Mouse (Mus musculus) left cerebral cortex, postnatal 10 days (tissue): ENCODE measurements around the gene Vwa5b2. TPM values are rescaled to one million over a fixed set of nuclear protein-coding genes. Genes with fewer than 3 reads are reported as not detected.
A peak's percentile ranks its signal among the peaks of the same experiment; 100 is the strongest.

Source experiments
- DNase-seq, 2 experiments: peaks; one replicate each; pipeline ENCODE4 v3.0.0; 2021 to 2022; ENCODE audit warnings: low spot score in 2 of 2, mixed read lengths in 1 of 2; ENCODE audit errors: extremely low spot score in 1 of 2
- intact Hi-C: fragments of 180-260 bp; cut with DNase I; formaldehyde crosslinking; loops from one replicate; pipeline ENCODE4 v1.15.1; 2025
- total RNA-seq, 2 experiments: library from RNA; stranded (reverse); gene quantifications; 2 replicates each; pipeline ENCODE4 v1.2.3; 2021

Gene Vwa5b2
- 10 to 100 TPM; 78.1 to 78.5 TPM for total RNA-seq

DNA sequence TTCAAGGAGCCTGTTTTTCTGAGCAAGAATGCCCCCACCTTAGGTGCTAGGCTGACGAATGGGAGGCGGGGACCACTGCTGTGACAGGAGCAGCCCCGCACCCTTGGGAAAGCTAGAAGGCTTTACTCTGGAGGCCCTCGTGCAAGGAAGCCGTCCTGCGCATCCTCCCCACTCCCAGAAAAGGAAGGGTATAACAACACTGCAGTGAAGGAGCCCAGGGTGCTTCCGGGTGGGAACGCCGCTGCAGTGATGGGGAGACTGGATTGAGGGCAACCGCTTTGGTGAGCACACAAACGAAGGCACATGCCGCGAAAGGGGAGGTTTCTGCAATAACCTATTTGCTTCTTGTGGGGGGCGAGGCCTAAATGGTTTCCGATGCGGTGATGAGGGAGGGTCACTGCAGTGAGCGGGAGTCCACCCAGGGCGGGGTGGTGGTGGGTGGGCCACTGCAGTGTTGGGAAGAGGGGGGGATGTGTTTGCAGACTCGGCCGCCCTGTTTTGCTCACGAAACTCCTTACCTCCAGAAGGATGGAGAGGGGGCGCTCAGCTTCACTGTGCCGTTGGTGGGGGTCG is at the start of gene Vwa5b2:
Gene Vwa5b2 (plus strand): TSS at position 106 of the 573 bp plus-strand sequence.
- intact Hi-C loops = no loop called here
- DNase-seq = peak; percentile 36 to 61

DNA sequence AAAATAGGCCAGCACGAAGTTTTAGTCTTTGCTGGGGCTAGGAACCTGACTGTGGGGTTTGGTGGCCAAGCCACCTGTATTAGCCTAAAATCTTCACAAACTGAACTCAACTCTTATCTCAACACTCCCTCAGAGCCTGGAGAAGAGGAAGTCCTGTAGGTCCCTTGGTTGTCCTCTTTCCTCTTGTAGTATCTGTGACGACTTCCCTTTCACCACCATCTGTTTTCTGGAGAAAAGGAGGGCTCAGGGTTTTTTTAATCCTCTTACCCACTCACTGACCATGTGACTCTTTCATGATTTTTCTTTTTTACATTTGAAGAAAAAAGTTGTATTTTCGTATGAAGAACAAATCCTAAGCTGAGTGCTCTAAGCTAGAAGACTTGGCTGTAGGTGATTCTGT is 49.6 kb upstream of the Vwa5b2 start:
- intact Hi-C loops = no loop called here
- DNase-seq = no peak

DNA sequence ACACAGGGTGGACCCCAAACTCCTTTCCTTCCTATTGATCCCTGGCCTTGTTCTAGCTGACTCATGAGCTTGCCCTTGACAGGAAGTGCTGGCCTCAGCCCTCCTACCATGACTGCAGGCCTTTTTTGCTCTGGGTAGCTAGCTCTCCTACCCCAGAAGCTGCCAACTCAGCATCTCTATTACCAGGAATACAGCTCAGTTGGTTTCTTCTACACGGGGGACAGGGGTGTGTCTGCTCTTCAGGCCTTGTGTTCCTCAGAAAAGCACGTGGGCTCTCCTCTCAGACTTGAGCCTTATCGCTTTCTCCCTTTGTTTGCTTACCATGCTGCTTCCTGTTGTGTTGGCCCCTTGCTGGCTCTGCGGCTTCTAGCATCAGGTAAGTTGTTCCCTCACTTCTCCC is 48.8 kb upstream of the Vwa5b2 start:
- no peak for DNase-seq
- intact Hi-C loops = no loop called here

DNA sequence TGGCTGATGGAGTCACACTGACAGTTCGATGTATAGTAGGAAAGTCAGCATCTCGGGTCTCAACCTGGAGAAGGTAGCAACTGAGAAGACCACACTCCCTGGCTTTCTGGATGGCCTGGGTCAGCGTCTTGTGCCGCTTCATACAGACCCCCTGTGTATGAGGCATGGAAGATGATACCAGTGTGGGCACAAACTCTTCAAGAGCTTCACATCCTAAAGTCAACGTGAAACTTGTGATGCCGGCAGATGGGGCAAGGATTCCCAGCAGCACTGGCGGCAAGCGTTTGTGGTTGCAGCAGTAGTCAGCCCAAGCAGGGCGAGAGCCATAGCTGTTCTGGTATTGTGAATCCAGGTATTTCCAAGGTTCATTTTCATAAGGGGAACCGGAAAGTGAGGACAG is 43.6 kb upstream of the Vwa5b2 start:
- intact Hi-C loops = loop anchor here (1.0 kb wide), 1 partner anchor 8 kb away; no protein-coding TSS in a partner anchor

DNA sequence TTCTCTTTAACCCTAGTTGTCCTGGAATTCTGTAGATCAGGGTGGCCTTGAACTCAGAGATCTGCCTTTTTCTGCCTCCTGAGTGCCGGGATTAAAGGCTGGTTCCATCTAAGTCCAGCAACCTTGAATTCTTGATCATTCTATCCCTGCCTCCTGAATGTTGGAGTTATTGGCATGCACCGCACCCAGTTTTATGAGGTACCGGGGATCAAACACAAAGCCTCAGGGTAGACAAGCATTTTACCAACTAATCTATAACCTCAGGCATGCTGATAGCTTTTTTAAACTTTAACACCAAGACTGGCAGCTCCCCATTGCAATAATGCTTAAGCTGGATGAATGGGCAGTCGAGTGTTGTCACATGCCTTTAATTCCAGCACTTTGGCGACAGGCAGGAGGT is 41.8 kb upstream of the Vwa5b2 start:
- no peak for DNase-seq
- intact Hi-C loops = no loop called here

More for the DNA sequence above, 43.6 kb upstream of the Vwa5b2 start:
- DNase-seq = no peak

DNA sequence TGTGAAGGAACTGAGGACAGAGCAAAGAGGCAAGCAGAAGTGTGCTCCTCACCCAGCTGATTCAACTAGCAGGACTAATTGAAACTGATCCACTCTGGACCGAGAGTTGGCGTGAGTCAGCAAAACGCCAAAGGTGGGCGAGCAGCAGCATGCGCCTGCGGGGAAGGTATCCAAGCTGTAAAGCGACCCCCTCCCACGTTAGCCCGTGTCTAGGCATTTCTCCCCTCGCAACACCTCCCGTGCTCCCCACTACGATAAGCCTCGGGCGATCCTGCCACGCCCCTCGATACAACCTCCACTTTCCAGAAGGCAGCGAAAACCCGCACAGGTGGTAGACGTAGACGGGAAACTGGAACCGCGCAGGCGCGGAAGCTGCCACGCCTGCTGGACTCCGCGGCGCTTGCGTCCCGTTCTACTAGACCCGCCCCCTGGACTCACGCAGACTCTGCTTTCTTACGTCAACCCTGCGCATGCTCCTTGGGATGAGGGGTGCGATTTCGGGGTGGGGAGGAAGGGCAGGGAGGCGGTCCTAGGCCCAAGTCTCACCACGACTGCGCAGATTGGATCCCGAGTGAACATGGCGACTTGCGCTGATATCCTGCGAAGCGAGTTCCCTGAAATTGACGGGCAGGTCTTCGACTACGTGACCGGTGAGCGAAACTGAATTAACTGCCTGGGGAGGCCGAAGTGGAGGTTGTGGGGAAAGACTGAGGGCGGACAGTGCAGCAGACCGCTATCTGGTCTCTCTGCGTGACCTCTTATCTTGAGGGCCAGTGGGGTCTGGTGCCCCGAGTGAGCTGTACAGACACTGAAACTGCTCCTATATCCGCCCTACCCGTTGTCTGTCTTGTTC is 40.9 kb upstream of the Vwa5b2 start, which contains the start of gene Abcf3:
Gene Abcf3 (plus strand): TSS at position 482 of the 853 bp plus-strand sequence.
- peak; percentile 98 to 99 for DNase-seq
- intact Hi-C loops = no loop called here

DNA sequence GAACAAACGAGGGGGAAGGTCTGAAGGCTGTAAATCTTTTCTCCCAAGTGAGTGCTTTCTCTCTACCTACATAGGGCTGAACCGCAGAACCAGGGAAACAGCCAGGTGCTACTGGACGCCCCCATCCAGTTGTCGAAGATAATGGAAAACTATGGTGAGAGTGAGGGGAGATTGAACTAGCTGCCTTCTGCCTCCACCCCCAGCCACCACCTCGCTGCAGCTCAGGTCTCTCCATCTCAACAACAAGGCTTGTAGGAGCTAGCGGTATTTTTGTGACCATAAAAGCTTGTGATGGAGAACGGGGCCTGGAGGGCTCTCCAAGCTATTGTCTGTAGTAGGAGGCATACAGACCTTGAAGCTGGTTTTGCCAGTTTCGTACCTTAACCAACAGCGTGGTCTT is 40.1 kb upstream of the Vwa5b2 start:
- no peak for DNase-seq
- intact Hi-C loops = no loop called here

DNA sequence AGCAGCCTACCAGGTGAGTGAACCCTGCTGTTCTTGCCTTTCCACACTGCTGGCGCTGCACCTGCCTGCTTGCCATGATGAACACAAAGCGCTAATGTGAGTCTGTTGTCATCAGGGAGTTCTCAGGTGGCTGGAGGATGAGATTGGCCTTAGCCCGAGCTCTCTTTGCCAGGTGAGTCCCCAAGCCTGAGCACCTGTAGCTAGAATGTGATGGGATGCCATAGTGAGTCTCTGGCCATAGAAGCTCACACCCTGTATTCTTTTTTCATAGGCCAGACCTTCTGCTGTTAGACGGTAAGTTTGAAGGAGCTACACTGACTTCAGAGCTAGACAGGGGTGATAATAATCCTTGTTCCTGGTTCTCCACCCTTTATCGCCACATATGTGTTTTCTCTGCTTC is 37.6 kb upstream of the Vwa5b2 start:
- intact Hi-C loops = no loop called here
- DNase-seq = no peak

DNA sequence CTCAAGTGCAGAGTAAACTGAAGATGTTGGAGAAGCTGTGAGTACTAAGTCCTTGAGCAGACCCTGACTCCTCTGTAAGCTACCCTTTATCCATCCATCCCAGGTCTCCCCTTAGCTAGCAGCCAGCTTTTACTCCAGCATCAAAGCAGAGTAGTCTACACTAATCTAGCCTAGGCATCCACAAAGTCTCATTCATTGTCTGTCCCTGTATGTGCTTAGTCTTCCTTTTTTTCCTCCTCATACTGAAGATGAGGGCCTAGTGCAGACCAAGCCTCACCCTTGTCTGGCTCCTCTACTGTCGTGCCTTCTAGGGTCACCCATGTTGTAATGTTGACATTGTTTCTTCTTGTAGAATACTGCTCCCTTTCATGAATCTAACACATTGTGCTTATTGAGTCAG is 36.7 kb upstream of the Vwa5b2 start:
- intact Hi-C loops = no loop called here
- no peak for DNase-seq

DNA sequence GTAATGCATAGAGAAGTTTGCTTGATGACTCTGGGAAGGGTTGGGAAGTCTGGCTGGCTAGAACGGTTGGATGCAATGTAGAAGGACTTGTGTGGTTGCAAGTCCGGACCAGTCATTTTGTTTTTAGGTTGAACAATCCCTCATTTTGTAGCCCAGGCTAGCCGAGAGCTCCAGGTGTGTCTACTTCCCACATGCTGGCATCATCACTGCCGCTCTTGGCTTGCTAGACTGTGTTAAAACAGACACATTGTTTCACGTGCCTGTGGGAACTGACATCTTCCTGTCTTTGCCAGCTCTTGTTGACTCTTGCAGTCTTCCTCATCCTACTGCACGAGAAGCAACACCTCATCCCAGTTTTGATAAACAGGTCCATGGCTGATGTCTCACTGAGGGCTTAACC is 34.3 kb upstream of the Vwa5b2 start:
- intact Hi-C loops = no loop called here
- DNase-seq = no peak

DNA sequence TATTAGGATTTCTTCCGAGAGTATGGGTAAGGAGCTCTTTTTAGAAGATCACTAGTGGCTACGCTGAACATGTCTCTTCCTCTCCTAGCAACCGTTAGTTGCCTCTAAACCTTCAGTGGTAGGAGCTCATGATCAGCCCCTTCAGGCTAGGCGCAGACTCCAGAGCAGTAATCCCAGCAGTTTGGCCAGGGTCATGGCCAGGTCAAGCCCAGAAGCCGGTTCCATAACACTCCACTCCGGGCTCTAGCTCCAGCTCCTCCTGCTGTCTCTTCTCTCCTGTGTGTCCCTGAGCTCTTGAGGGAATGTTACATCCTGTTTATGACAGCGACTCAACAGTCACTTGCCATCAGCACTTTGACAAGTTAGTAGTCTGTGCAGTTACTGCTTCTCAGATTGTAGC is 31.9 kb upstream of the Vwa5b2 start:
- intact Hi-C loops = no loop called here
- no peak for DNase-seq

DNA sequence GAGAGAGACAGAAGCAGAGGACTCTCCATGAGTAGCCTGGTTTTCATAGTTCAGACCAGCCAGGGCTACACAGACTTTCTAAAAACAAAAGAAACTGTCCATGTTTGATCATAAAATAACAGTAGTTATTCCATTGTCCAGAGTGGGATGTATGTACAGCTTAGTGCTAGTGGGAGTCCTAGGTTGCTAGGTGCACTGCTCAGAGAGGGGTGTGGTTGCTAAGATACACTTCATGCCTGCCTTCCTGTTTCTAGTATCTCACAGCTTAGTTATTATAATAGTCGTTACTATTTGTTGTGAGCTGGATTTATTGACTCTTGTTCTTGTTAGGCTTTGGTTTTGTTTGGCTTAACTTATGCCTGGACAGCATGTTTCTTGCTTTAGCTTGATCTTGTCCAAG is 24.2 kb upstream of the Vwa5b2 start:
- intact Hi-C loops = no loop called here
- DNase-seq = no peak

DNA sequence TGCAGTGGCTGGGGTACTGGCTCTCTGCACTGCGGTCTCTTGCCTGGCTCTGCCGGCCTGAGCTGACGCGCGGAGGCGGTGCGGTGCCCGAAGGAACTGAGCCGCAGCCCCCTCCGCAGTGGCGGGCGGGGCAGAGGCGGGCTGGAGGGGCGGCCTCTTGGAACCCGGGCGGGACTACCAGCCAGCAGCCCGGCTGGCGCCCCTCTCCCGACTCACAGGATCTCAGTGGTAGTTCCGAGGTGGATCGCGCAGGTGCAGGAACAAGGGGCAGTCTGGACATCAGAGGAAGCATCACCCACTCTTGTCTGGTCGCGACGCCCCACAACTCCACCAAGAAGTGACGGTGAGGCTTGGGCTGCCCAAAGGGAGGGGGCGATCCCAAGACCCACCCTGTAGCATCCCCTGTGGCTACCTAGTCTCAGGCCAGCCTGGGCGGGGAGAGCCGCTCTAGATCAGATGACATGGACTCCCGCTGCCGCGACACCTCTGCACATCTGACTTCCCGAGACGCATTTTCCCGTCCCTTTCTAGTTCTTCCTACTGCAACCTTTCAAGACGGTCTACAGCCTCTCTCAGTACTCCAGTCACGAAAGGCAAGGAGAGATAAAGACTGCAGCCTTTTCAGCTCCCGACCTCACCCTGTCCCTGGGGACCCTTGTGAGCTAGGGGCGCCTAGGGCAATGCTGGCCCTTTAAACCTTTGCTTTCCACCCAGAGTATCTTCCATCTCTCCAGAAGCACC is 838 bp downstream of the Vwa5b2 start:
- peak; percentile 26 to 75 for DNase-seq
- intact Hi-C loops = loop anchor here (5.0 kb wide), 1 partner anchor 97 kb away; no protein-coding TSS in a partner anchor

DNA sequence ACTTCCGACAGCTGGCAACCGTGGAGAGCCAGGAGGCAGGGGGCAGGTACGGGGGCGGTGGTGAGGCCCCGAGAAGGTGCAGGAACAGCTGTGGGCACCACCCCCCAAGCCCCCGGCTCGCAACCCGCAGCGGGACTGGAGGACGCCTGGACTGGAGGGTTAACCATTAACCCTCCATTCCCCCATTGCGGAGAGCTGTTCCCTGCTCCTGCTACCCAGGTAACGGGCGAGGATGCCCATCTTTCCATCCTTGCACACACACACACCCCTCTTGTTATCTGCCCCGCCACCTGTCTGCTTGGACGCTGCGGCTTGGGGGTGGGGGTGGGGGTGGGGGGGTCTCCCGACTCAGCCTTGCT is 1.4 kb downstream of the Vwa5b2 start:
- intact Hi-C loops = loop anchor here (5.0 kb wide), 1 partner anchor 97 kb away; no protein-coding TSS in a partner anchor
- DNase-seq = no peak

DNA sequence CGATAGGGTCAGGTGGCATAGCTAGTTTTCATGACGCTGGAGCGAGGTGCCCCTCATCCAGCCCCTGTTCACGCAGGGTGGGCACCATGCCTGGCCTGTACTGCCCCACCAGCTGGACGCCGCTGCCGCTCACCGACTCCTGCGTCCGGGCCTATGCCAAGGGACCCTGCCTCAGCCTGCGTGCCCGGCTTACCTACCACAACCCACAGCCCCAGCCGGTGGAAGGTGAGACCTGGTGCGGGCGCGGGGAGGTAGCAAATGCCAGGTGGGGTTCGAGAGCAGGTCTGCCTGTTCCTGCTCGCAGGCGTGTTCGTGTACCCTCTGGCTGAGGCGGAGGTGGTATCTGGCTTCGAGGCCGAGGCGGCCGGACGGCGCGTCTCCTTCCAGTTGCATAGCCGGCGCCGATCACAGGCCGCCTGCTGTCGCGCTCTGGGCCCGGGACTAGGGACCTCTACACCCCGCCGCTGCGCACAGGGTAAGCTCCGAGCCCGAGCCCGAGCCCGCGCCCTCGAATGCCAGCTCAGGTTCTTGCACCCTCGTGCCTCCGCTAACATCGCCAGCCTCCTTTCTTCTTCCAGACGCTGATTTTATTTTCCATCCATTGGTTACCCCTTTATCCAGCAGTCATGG is 1.9 kb downstream of the Vwa5b2 start:
- DNase-seq = peak in 1 of 2 experiments; percentile 51
- intact Hi-C loops = loop anchor here (5.0 kb wide), 1 partner anchor 96 kb away; no protein-coding TSS in a partner anchor

DNA sequence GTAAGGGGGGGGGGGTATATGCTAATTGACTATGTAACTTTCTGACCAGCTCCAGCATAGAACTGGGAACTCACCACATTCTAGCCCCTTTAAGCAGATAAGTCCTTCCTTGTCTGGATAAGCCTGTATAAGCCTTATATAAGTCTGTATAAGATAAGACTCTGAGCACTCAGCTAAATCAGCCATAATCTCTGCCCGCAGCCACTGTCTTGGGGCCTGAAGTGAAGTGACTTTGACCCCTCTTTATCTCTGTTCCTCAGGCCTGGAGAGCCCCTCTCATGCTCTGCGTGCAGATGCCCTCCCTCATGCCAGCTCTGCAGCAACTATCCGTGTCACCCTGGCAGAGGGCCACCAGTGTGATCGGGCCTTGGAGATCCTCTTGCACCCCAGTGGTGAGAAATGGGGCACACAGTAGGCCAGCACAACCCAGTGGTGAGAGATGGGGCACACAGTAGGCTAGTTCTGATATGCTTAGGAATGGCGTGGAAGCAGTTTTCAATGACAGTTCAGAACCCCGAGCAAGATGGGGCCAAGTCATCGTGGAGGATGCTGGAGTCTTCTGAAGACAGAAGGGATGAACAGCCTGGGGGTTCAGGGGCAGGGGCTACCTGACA is 5.9 kb downstream of the Vwa5b2 start:
- intact Hi-C loops = no loop called here
- no peak for DNase-seq

DNA sequence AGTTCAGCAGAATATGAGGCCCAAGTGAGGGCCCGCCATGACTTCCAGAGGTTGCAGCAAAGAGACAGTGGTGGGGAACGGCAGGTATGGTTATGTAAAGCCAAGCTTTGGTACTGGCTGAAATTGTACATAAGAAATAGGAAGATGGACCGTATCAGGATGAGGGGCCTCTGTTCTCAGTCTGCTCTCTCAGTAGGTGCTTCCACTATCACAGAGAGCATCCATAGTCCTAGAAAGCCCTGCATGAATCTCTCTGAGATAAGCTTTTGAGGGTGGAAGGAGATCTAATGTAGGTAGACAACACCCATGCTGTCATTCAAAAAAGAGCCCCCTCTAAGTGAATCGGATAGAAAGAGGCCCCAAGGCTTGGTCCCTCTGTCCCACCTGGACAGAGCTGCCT is 6.5 kb downstream of the Vwa5b2 start:
- intact Hi-C loops = no loop called here
- no peak for DNase-seq

DNA sequence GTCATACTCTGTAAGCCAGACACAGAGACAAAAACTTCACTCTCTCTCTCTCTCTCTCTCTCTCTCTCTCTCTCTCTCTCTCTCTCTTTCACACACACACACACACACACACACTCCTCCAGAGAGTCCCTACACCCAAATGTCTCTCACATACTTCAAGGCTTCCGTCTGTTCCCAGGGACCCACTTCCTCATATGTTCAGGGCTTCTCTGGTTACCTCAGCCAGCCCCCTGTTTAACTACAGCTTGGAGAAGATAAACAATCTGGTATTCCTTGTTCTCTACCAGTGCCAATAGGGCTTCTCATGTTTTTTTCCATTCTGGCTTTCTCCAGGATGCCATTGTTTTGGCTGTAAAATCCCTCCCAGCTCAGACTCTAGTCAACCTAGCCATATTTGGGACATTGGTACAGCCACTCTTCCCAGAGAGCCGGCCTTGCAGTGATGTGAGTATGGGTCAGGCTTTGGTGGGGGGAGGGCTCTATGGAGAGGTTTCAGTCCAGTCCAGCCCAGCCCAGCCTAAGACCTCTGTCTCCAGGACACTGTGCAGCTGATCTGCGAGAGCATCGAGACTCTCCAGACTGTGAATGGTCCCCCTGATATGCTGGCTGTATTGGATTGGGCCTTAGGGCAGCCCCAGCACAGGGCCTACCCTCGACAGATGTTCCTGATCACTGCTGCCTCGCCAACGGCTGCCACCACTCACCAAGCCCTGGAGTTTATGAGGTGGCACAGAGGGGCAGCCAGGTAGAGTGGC is 7.6 kb downstream of the Vwa5b2 start:
- DNase-seq = no peak
- intact Hi-C loops = no loop called here
